Mouse (Mus musculus) adrenal gland, postnatal 25 days (tissue): Measurements from ENCODE around the gene Tmem238. TPM values are rescaled to one million over a fixed set of nuclear protein-coding genes. Genes with fewer than 3 reads are reported as not detected.
"Not testable (repeated sequence)": the region's sequence is repeated elsewhere in the genome, so short reads cannot be mapped to it uniquely, and the experiment has no call there.

ENCODE experiments used
- DNase-seq: peaks from one replicate; pipeline ENCODE4 v3.0.0; 2021; ENCODE audit warnings: mixed read lengths
- long read RNA-seq: library from polyadenylated mRNA; stranded (forward); transcript quantifications from one replicate; pipeline ENCODE4 v2.0.0, GENCODE M21; 2021
- total RNA-seq: library from RNA; stranded (reverse); gene quantifications from 2 replicates; pipeline ENCODE4 v1.2.3, GENCODE M21; 2021

Gene Tmem238
- total RNA-seq, result 13.4 and 16.4 TPM in 2 replicates
- long read RNA-seq, transcript Tmem238-201 (2 exons, 1,375 nt), result major isoform, 38 of 43 reads
- long read RNA-seq, partial matches to known transcripts, result 0 of 43 reads
- long read RNA-seq, other reads (novel, unspliced or antisense), result 1 of 43 reads

- peak; percentile 74 for DNase-seq
Observed at GRCm38 (mm10) chr7:4789436-4789935, at the start of gene Tmem238. Gene Tmem238 (minus strand): TSS chr7:4789656.

GRCm38 (mm10) chr7:4837639-4838038 lies 48.2 kb upstream of the Tmem238 start:
- DNase-seq, result no peak

GRCm38 (mm10) chr7:4836351-4836792 lies 46.9 kb upstream of the Tmem238 start:
- peak; percentile 77 for DNase-seq

- DNase-seq, result no peak
Observed at GRCm38 (mm10) chr7:4835631-4836327, 46.3 kb upstream of the Tmem238 start.

GRCm38 (mm10) chr7:4830476-4830875 lies 41.0 kb upstream of the Tmem238 start:
- DNase-seq, result no peak

GRCm38 (mm10) chr7:4825365-4825764 lies 35.9 kb upstream of the Tmem238 start:
- no peak for DNase-seq

- no peak for DNase-seq
Observed at GRCm38 (mm10) chr7:4822162-4822907, 32.9 kb upstream of the Tmem238 start.

GRCm38 (mm10) chr7:4821690-4822089 lies 32.2 kb upstream of the Tmem238 start:
- no peak for DNase-seq

- not testable (repeated sequence) for DNase-seq
Observed at GRCm38 (mm10) chr7:4820925-4821324, 31.5 kb upstream of the Tmem238 start.

- no peak for DNase-seq
Observed at GRCm38 (mm10) chr7:4816559-4816958, 27.1 kb upstream of the Tmem238 start.

- no peak for DNase-seq
Observed at GRCm38 (mm10) chr7:4813105-4813791, 23.8 kb upstream of the Tmem238 start.

- peak; percentile 96 for DNase-seq
Observed at GRCm38 (mm10) chr7:4812303-4813104, 23.0 kb upstream of the Tmem238 start, which contains the start of gene Ube2s. Gene Ube2s (minus strand): TSS chr7:4812590.

- DNase-seq, result peak; percentile 29
Observed at GRCm38 (mm10) chr7:4811842-4812302, 22.4 kb upstream of the Tmem238 start.

- not testable (repeated sequence) for DNase-seq
Observed at GRCm38 (mm10) chr7:4811131-4811530, 21.7 kb upstream of the Tmem238 start.

GRCm38 (mm10) chr7:4806716-4807115 lies 17.3 kb upstream of the Tmem238 start:
- no peak for DNase-seq

- DNase-seq, result no peak
Observed at GRCm38 (mm10) chr7:4802247-4802646, 12.8 kb upstream of the Tmem238 start.

GRCm38 (mm10) chr7:4795767-4796433 lies 6.4 kb upstream of the Tmem238 start:
- no peak for DNase-seq

GRCm38 (mm10) chr7:4794631-4795168 lies 5.2 kb upstream of the Tmem238 start:
- DNase-seq, result no peak

GRCm38 (mm10) chr7:4793674-4794073 lies 4.2 kb upstream of the Tmem238 start:
- no peak for DNase-seq

- not testable (repeated sequence) for DNase-seq
Observed at GRCm38 (mm10) chr7:4793248-4793647, 3.8 kb upstream of the Tmem238 start.
